Mouse (Mus musculus) G1E (cell line): ENCODE measurements around the gene Hoxd11. TPM values are rescaled to one million over a fixed set of nuclear protein-coding genes. Genes with fewer than 3 reads are reported as not detected.
A peak's percentile ranks its signal among the peaks of the same experiment; 100 is the strongest.

Experiments used
- ATAC-seq: 2 replicates; pipeline ENCODE4 v1.8.0; 2016; ENCODE audit warnings: mild to moderate bottlenecking; ENCODE audit not compliant: insufficient number of reproducible peaks, poor library complexity, low FRiP score, severe bottlenecking; ENCODE audit errors: extremely low read depth
- DNase-seq: peaks from one replicate; pipeline ENCODE4 v3.0.0; 2012; ENCODE audit warnings: low spot score
- H3K27me3 ChIP-seq: 2 replicates; pipeline ENCODE4 v1.6.1; 2012; ENCODE audit warnings: mild to moderate bottlenecking, low read length, inconsistent platforms; ENCODE audit not compliant: insufficient read depth
- H3K36me3 ChIP-seq: replicated peaks from 2 replicates; pipeline ENCODE3; 2012; ENCODE audit warnings: mild to moderate bottlenecking, inconsistent platforms
- H3K4me1 ChIP-seq: 2 replicates; pipeline ENCODE4 v1.6.1; 2012; ENCODE audit warnings: low read depth, low read length, inconsistent platforms, mixed read lengths; ENCODE audit not compliant: insufficient read depth
- H3K4me3 ChIP-seq: 2 replicates; pipeline ENCODE4 v1.5.1; 2012; ENCODE audit warnings: low read depth, mild to moderate bottlenecking, inconsistent platforms, low read length, moderate library complexity, mixed read lengths
- H3K9me3 ChIP-seq: replicated peaks from 2 replicates; pipeline ENCODE4 v1.6.1; 2012; ENCODE audit warnings: inconsistent platforms
- CTCF ChIP-seq: IDR thresholded peaks from 2 replicates; pipeline ENCODE4 v1.5.1; 2012; ENCODE audit warnings: low read depth, low read length, inconsistent platforms, mixed read lengths
- GATA1 ChIP-seq: IDR thresholded peaks from 2 replicates; pipeline ENCODE4 v1.6.1; 2012; ENCODE audit warnings: borderline replicate concordance, low read length, inconsistent platforms, mixed read lengths
- GATA2 ChIP-seq: IDR thresholded peaks from 2 replicates; pipeline ENCODE4 v1.6.1; 2012; ENCODE audit warnings: low read depth, low read length, inconsistent platforms, borderline replicate concordance
- POLR2AphosphoS5 ChIP-seq: IDR thresholded peaks from 2 replicates; pipeline ENCODE4 v1.6.1; 2012; ENCODE audit warnings: low read depth, low read length, inconsistent platforms; ENCODE audit not compliant: insufficient replicate concordance
- TAL1 ChIP-seq: conservative IDR thresholded peaks from 2 replicates; pipeline ENCODE4 v1.6.1; 2012; ENCODE audit warnings: low read depth, low read length, inconsistent platforms, mixed read lengths
- polyA plus RNA-seq: library from polyadenylated mRNA; stranded (reverse); fragments of >175 nt; gene quantifications from 2 replicates; pipeline ENCODE4 v1.2.3, GENCODE M21; 2012
- total RNA-seq, 2 experiments: library from RNA; stranded (forward) in 1 of 2; stranded (reverse) in 1 of 2; fragments of 200-1000 nt in 1 of 2; fragments of >200 nt in 1 of 2; fragmentation: Nextera tagmentation in 1 of 2; gene quantifications; 2 replicates each; pipeline ENCODE4 v1.2.3; 2014 to 2017

Hoxd11 gene
- total and polyA plus RNA-seq, 3 experiments, result 0.05 TPM; not detected in 2

DNA sequence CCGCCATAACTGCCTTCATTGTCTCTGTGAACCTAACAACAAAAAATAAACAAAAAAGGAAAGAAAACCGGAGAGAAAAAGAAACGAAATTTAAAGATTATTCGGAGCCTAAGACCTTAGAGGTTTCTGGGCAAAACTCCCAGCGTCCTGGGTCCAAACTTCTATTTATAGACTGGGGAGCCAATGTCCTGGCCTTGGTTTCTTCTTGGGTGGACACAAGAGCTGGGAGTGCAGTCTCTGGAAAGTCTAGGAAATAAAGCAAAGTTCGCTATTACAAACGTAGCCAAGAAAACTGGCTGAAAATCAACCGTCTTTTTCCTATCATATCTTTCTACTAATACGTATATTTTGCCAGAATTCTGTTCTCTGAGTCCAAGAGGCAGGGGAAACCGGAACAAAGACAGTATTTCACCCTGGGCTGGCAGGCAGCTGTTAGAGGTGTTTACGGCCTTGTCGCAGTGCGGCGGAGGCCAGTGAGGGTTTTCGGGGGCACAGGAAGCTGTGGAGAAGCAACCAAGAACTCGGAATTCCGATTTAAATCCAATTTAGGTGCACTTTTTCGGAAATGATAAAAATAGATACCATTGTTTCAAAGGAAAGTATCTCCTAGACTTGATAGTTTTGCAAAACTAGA is 34.9 kb downstream of the Hoxd11 start:
- Histone ChIP-seq H3K36me3 (no peaks in the 10 kb centered on the region), H3K9me3 (no peaks in the 10 kb centered on the region), H3K27me3 (peaks cover 33% of the 10 kb centered on the region), H3K4me3 (no peak overlapping the region), H3K4me1 (peaks cover 13% of the 10 kb centered on the region)
- TF ChIP-seq TAL1 (no peak), CTCF (no peak), GATA2 (no peak), POLR2AphosphoS5 (no peak), GATA1 (no peak)
- no peak for ATAC-seq
- DNase-seq, result no peak

DNA sequence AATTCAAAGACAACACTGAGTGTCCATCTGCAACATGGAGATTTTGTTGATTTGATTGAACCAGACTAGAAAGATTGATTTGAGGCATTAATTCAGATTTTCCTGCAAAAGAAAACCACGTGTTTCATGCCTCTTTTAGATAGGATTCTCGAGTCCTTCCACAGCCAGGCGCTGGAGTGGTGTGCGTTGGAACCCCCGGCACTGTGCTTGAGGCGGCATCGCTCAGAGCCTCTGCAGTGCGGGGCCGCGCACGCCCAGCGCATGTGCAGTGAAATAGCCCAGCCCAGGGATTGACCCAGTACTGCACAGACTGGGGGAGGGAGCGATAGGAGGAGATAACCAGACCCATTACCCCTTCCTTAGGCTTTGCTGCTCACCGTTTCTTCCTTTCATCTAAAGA is 35.5 kb downstream of the Hoxd11 start:
- ATAC-seq, result no peak
- H3K27me3 ChIP-seq, result peaks cover 35% of the 10 kb centered on the region
- DNase-seq, result no peak
- no peaks in the 10 kb centered on the region for H3K36me3 ChIP-seq
- TF ChIP-seq GATA2, result no peak
- TF ChIP-seq GATA1, result no peak
- TF ChIP-seq CTCF, result no peak
- no peak for TF ChIP-seq POLR2AphosphoS5
- H3K4me3 ChIP-seq, result no peak overlapping the region; the same call in 1 of the 2 replicates
- peaks cover 13% of the 10 kb centered on the region for H3K4me1 ChIP-seq
- no peaks in the 10 kb centered on the region for H3K9me3 ChIP-seq

DNA sequence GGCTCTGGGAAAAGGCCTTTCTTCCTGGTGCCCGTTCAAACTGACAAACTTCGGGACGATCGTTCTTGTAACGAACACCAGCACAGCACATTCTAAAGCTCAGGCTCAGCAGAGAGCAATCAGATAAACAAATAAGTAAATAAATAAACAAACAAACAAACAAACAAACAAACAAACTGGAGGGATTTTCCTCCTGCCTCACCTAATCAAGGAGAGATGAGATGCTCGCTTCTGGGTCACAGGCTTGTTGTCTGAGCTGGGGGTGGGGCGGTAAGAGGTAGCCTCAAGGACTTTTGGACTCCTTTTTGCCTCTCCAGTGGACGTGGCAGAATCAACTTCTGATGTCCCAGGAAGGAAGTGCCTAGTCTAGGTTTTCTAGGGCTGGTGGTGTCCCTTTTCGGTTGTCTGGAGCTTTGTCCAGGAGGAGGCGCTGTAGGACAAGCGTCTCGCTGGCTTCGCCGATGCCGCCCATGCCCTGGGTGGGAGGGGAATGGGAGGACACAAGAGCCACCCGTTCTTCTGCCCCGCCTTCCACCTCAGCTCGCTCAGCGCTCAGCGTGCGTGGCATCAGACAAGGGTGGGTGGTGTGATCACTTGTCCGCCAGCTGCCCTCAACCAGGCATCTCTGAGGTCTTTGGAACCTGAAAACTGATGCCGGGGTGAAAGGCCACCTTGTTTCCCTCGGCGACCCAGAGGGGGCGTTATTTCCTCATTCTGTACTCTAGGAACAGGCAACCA is 36.3 kb downstream of the Hoxd11 start:
- H3K9me3 ChIP-seq, result no peaks in the 10 kb centered on the region
- ATAC-seq (peak; percentile 80), DNase-seq (peak; percentile 86)
- H3K36me3 ChIP-seq, result no peaks in the 10 kb centered on the region
- H3K4me1 ChIP-seq, result peaks cover 13% of the 10 kb centered on the region
- H3K27me3 ChIP-seq, result peaks cover 32% of the 10 kb centered on the region
- peak overlapping the region; percentile 69 for H3K4me3 ChIP-seq
- no peak for TF ChIP-seq GATA2
- no peak for TF ChIP-seq TAL1
- no peak for TF ChIP-seq POLR2AphosphoS5
- no peak for TF ChIP-seq GATA1
- TF ChIP-seq CTCF, result peak; percentile 54

DNA sequence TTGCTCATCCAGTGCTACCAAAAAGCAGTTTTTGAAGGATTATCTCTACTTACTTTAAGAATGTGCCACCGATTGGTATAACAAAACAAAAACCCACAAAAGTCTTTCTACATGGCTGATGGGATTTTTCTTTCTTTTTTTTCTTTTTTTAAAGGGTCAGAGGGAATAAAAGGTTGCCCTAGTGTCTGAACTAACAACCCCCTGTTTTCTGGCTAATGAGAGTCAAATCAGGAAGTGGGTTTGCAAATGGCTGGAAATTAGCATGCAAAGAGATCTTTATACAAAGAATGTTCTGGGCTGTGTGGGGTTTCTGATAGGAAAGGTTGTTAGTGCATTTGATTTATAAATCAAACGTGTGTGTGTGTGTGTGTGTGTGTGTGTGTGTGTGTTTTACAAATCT is 41.0 kb downstream of the Hoxd11 start:
- Histone ChIP-seq H3K36me3 (no peaks in the 10 kb centered on the region), H3K27me3 (peaks cover 34% of the 10 kb centered on the region), H3K4me1 (peaks cover 12% of the 10 kb centered on the region), H3K9me3 (no peaks in the 10 kb centered on the region), H3K4me3 (no peak overlapping the region)
- no peak for TF ChIP-seq TAL1
- TF ChIP-seq POLR2AphosphoS5, result no peak
- TF ChIP-seq GATA2, result no peak
- TF ChIP-seq CTCF, result no peak
- no peak for TF ChIP-seq GATA1
- ATAC-seq (no peak), DNase-seq (no peak)

DNA sequence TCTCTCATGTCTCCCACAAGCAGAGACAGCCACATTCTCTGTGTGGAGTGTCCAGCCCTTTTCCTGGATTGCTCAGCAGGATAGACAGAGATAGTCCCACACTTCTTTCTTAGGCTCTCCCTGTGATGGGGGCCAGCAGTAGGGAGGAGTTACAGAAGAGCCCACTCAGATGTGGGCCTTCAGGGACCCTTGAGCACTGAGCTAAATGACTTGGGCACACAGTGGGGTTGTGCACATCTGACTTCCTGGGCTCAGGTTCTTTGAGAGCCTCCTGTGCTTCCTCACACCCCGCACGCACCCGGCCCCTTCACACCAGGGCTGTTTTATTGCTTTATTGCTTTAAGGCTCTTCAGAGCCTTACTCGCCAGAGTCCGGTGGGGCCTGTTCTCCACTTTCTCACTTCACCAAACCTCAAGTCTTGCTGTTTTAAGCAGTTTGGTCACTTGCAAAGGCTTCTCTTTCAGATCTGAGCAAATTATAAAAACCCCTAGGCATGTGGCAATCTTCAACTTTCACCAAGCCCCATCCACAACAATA is 41.7 kb downstream of the Hoxd11 start:
- ATAC-seq (no peak), DNase-seq (no peak)
- Histone ChIP-seq H3K27me3 (peaks cover 37% of the 10 kb centered on the region), H3K36me3 (no peaks in the 10 kb centered on the region), H3K9me3 (no peaks in the 10 kb centered on the region), H3K4me1 (peaks cover 7% of the 10 kb centered on the region), H3K4me3 (no peak overlapping the region)
- no peak for TF ChIP-seq CTCF
- TF ChIP-seq POLR2AphosphoS5, result no peak
- TF ChIP-seq GATA1, result no peak
- no peak for TF ChIP-seq TAL1
- TF ChIP-seq GATA2, result no peak

DNA sequence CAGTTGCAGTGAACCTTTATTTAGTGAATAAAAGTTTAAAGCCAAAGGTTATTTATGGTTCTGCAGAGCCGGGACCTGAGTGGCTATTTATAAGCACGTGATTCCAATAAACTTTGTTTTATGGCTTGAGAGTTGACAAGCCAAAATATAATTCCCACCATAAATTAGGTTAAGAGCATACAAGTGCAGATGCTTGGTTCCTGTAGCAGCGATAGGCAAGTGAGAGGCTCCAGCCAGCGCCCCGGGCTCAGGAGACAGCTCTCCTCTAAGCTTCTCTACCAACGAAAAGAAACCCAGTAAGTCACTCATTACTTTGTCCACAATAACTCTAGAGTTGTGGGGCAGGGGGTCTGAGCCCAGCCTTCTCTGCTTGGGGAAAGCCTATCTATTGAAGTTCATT is 42.5 kb downstream of the Hoxd11 start:
- no peak overlapping the region for H3K4me3 ChIP-seq
- peaks cover 40% of the 10 kb centered on the region for H3K27me3 ChIP-seq
- no peaks in the 10 kb centered on the region for H3K36me3 ChIP-seq
- 0 out of 2 replicates have a peak, but pooled peaks cover 2% of the 10 kb centered on the region for H3K4me1 ChIP-seq
- ATAC-seq, result no peak
- DNase-seq, result no peak
- no peaks in the 10 kb centered on the region for H3K9me3 ChIP-seq
- no peak for TF ChIP-seq TAL1
- no peak for TF ChIP-seq GATA2
- TF ChIP-seq GATA1, result no peak
- TF ChIP-seq CTCF, result no peak
- no peak for TF ChIP-seq POLR2AphosphoS5
